Mouse (Mus musculus) left cerebral cortex, adult 11 months (tissue): ENCODE results near the gene Pde1a.

Experiments used
- DNase-seq: peaks from one replicate; pipeline ENCODE4 v3.0.0; 2022; ENCODE audit warnings: low spot score

Gene Pde1a

DNA sequence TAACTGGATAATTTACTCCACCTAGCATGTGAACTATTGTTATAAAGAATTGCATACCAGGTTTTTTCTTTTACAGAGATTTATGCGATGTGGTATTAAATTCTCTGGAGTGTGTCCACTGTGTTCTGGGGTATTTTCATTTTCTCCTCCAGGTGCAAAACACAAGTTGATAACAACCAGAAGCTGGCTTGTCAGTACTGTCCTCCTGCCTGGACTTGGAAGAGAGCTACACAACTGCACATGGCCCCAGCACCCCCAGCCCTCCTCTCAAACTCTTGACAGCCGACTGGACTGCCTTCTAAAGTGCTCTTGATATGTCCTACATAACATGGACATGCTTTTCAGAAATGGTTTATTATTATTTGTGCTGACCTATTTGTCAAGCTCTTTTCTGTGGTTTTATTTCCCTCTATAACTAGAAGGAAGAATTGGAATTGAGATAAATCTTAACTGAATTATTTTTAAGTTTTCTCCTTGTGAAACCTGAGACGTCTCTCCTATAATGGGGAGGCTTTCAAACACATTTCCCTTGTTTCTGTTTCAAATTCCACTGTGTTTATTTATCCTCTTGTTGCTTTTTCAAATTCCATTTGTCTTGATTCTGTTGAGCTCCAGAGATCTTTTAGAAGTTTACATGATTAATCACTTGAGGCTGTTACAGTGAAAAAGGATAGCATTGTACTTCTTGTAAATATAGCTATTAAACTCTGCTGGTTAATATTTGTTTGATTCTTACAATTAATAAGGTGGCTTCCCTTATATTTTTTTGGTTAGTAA lies 313.4 kb downstream of the Pde1a start:
- no peak for DNase-seq

DNA sequence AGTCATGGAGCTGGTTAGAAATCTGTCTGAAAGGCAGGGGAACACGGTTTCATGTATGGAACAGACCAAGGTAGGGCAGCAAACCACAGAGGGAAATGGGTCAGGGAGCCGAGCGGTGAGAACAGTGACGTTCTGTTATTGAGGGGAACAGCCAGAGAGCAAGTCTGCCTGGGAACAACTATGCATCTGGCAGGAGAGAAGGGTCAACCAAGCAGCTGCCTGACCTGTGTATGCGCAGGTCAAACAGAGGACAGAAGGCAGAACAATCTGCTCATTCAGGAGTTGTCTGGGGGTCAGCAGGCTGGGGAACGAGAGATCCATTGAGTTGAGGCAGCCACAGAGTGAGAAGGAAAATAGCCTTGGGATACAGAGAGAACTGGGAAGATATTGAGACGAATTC lies 330.6 kb downstream of the Pde1a start:
- DNase-seq = no peak

- no peak for DNase-seq
These were observed 331.8 kb downstream of the Pde1a start for GRCm38 (mm10) chr2:79797444-79797843.

GRCm38 (mm10) chr2:79793186-79793585 lies 336.1 kb downstream of the Pde1a start:
- no peak for DNase-seq

- no peak for DNase-seq
These were observed 342.8 kb downstream of the Pde1a start for GRCm38 (mm10) chr2:79786467-79786866.

GRCm38 (mm10) chr2:79785541-79786134 lies 343.6 kb downstream of the Pde1a start:
- DNase-seq = no peak
